Comparison of ENCODE assay signal across 16 mouse cellular contexts in the genomic region with DNA sequence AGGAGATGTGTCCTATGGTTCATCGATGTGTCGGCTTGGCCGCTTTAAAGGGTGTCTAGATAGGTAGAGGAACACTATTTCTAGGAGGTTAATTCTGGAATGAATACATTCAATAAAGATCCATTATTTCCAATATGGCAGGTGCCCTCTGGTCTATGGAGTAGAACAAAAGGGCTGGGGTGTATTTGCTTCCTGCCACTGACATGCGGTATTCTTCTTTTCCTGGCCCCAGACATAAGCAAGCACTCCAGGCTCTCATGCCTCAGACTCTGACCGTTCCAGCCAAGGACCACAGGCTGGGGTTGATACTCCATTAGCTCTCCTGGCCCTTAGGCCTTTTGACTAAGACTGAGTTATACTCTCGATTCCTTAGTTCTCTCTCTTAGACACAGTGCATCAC.
"Had no signal": no experiment of that assay in that cellular context is flagged by ENCODE, and none has a peak within 500 bp of the region (broad histone marks: within the 10 kb centered on the region; RNA-seq: fewer than 3 reads in every experiment).

No protein-coding gene starts in this region.

- H3K4me2 ChIP-seq: neural tube, embryonic 13.5 days; neural tube, embryonic 15.5 days; stomach, embryonic 15.5 days had no signal

- H3K27me3 ChIP-seq: neural tube, embryonic 13.5 days; neural tube, embryonic 15.5 days; stomach, embryonic 15.5 days had no signal

- H3K4me1 ChIP-seq: neural tube, embryonic 13.5 days; neural tube, embryonic 15.5 days; stomach, embryonic 15.5 days had no signal

- H3K9me3 ChIP-seq: neural tube, embryonic 13.5 days; neural tube, embryonic 15.5 days; stomach, embryonic 15.5 days had no signal

- H3K36me3 ChIP-seq: neural tube, embryonic 13.5 days; neural tube, embryonic 15.5 days; stomach, embryonic 15.5 days had no signal

- H3K27ac ChIP-seq: neural tube, embryonic 13.5 days; neural tube, embryonic 15.5 days; stomach, embryonic 15.5 days; stomach, postnatal 0 days had no signal

- H3K4me3 ChIP-seq: neural tube, embryonic 13.5 days; neural tube, embryonic 15.5 days; stomach, embryonic 15.5 days had no signal

- H3K9ac ChIP-seq: neural tube, embryonic 13.5 days; neural tube, embryonic 15.5 days; stomach, embryonic 15.5 days had no signal

- DNase-seq: retina, postnatal 1 day; right cerebral cortex, adult 18-20 months; right cerebral cortex, postnatal 14 days; right cerebral cortex, postnatal 25 days; right cerebral cortex, postnatal 4 days; spleen, adult 18-20 months; thymus, adult 18-20 months; thymus, adult 2 months; thymus, postnatal 14 days; thymus, postnatal 25 days; thymus, postnatal 36 days; thymus, postnatal 4 days had no signal
